Mouse (Mus musculus): Measurements from ENCODE around the gene Olfr67.
"Not testable (repeated sequence)": the region's sequence is repeated elsewhere in the genome, so short reads cannot be mapped to it uniquely, and the experiment has no call there.

Gene Olfr67

DNA sequence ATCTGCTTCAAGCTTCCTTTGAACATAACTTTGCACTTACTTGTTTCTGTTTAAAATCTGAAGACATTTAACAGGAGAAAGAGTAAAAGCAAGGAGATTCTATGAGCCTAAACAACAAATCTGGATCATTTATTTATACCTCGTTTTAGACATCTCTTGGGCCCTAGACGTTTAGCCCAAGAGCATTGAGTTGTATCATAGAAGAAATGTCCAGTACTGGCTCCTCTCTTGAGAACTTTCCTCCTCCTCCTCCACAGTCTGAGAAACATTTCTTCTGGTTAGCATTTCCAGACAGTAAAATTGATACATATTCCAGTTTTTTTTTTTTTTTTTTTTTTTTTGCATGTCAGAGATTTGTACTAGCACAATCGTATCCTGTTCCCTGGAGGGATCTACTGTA lies at the start of gene Olfr67:
TSS of gene Olfr67 (minus strand) at position 101 of the 400 bp plus-strand sequence.
- DNase-seq (ENCODE audit: low read depth, low spot score): no peak

DNA sequence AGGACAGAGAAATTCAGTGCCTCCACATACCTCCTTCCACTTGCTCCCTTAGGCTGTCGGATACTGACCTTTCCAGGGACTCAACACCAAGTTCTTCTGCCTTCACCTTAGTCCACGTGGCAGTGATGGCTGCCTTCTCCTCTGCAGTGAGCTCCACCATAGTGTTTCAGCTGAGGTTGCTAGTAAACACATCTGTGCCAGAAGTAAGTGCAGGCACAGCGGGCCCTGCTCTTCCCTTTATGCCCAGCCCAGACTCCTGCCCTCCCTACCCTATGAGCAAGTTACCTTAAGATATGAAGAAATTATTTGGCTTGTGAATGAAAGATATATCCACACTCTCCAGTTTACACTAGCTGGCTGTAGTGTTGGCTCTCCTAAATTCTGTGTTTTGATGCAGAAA lies 48.6 kb upstream of the Olfr67 start, which contains the start of gene Hbb-bh2:
TSS of gene Hbb-bh2 (minus strand) at position 253 of the 400 bp plus-strand sequence.
- DNase-seq (ENCODE audit: low read depth, low spot score): no peak

DNA sequence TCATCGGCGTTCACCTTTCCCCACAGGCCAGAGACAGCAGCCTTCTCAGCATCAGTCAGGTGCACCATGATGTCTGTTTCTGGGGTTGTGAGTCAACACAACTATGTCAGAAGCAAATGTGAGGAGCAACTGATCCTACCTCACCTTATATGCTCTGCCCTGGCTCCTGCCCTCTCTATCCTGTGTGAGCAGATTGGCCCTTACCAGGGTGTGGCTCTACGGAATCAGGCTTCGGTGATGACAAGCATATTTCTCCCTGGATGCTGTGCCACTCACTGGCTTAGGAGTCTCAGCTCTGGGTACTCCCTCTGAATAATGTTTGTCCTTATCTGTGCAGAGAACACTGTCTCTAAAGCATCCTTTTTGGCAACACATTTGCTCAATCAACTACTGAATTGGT lies 36.2 kb upstream of the Olfr67 start, which contains the start of gene Hbb-bs:
TSS of gene Hbb-bs (minus strand) at position 289 of the 400 bp plus-strand sequence.
- no peak for DNase-seq (ENCODE audit: low read depth, low spot score)

DNA sequence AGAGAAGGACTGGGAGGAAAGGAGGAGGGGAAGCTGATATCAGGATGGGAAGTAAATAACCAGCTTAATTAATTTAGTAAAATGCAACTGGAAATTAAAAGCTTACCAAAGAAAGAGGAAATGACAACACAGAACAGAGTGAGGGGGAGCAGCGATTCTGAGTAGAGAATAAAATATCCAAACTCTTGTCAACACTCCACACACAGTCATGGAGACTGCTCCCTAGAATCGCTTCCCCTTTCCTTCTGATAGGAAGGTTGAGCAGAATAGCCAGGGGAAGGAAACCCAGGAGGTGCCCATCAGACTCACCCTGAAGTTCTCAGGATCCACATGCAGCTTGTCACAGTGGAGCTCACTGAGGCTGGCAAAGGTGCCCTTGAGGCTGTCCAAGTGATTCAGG lies 35.5 kb upstream of the Olfr67 start:
- DNase-seq (ENCODE audit: low read depth, low spot score): not testable (repeated sequence)

DNA sequence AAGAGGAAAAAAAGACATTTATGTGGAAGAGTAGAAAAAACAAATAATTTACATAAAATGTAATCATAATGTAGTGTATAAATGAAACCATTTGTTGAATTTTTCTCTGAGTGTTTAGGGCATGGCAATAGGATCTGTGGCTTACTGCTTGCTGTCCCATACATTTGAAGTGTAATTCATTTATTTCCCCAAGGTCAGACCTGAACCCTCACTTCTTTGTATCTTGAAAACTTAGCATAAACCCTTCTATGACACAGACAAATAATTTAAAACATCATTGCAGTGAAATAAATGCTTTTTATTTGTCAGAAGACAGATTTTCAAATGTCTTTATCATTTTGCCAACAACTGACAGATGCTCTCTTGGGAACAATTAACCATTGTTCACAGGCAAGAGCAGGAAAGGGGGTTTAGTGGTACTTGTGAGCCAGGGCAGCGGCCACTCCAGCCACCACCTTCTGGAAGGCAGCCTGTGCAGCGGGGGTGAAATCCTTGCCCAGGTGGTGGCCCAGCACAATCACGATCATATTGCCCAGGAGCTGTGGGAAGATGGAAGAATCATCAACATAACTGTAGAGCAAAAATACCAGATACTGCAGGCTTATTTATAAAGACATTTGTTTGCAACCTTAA lies 34.8 kb upstream of the Olfr67 start:
- DNase-seq (ENCODE audit: low read depth, low spot score): no peak

DNA sequence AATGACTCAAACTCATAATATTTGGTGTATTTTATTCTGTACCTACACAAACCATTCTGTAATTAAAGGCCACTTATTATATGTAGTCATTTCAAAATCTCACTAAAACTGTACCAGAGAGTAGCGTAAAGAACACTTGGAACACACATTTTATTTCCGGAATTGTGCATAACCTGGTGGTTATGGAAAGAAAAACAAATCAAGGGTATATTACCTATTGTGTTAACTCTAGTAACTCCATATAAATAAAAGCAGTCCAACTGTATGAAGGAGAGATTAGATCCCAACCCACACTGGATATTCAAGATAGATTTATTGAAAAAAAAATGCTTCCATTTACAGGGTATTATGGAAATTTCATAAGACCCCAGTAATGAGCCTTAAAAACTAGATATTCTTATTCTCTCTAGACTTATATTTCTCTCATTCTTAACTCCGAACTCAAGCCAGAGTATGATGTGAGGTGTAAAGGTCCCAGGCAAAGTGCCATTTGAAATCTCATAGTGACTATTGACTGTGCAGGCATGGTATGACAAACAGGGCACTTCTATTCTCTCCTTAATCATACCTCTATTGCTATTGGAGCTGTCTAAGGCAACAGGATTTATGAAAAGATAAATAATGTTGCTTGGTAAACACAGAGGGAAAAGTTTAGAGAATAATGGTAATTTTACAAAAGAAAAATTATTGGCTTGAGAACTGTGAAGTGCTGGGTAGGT lies 34.1 kb upstream of the Olfr67 start:
- DNase-seq (ENCODE audit: low read depth, low spot score): no peak

DNA sequence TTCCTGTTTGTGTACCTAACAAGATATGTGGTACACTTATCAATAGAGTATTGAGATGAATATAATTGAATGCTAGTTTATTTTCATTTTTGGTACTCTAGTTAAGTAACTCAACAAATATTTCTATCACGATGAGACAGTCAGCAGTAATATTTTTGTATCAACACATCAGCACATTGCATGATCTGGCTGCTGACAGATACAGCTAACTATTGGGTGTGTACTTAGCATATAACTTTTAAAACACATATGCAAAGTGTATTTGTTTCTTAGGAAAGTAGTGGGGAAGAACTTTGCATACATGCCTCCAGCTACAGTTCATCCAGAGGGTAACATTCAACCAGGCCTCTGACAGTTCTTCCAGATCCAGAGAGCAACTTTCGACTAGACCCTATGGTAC lies 33.0 kb upstream of the Olfr67 start:
- DNase-seq (ENCODE audit: low read depth, low spot score): no peak

DNA sequence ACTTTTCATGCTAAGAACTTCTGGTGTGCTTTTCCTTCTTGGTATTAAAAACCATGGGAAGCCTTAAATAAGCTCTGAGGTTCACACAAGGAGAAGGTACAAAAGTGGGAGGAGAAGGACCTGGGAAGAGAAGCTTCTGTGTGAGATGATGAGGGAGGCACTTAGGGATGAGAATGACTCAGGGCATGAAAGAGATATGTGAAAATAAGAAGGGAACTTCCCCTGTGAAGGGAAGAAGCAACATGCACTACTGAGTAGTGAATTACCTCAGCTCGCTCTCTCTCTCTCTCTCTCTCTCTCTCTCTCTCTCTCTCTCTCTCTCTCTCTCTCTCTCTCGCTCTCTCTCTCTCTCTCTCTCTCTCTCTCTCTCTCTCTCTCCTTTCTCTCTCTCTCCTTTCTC lies 23.5 kb upstream of the Olfr67 start:
- DNase-seq (ENCODE audit: low read depth, low spot score): not testable (repeated sequence)

DNA sequence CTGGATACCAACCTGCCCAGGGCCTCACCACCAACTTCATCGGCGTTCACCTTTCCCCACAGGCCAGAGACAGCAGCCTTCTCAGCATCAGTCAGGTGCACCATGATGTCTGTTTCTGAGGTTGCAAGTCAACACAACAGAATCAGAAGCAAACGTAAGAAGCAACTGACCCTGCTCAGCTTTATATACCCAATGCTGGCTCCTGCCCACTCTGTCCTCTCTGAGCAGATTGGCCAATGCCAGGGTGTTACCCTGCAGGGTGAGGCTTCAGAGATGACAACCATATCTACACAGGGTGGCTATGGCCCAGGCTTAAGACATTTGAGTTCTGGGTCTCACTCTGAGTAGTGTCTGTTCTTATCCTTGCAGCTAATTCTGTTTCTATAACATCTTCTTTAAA lies 22.1 kb upstream of the Olfr67 start, which contains the start of gene Hbb-bt:
TSS of gene Hbb-bt (minus strand) at position 231 of the 400 bp plus-strand sequence.
- no peak for DNase-seq (ENCODE audit: low read depth, low spot score)

DNA sequence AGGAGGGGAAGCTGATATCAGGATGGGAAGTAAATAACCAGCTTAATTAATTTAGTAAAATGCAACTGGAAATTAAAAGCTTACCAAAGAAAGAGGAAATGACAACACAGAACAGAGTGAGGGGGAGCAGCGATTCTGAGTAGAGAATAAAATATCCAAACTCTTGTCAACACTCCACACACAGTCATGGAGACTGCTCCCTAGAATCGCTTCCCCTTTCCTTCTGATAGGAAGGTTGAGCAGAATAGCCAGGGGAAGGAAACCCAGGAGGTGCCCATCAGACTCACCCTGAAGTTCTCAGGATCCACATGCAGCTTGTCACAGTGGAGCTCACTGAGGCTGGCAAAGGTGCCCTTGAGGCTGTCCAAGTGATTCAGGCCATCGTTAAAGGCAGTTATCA lies 21.5 kb upstream of the Olfr67 start:
- not testable (repeated sequence) for DNase-seq (ENCODE audit: low read depth, low spot score)

DNA sequence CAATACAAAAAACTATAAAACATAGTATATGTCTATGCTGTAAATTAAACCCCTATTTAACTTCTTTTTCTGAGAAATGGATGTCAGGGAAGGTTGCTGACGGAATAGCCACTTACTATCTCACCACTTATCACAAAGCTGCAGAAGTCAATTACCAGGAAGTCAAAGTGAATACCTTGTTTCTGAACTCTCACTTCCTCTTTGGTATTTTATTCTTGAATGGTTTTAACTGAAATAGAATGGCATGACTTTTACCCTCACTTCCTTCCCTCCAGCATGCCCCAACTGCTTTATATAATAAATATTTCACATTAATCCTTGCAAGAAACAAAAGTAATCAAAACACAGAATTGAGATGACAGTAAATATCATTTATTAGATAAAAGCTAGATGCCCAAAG lies 20.6 kb upstream of the Olfr67 start:
- no peak for DNase-seq (ENCODE audit: low read depth, low spot score)

DNA sequence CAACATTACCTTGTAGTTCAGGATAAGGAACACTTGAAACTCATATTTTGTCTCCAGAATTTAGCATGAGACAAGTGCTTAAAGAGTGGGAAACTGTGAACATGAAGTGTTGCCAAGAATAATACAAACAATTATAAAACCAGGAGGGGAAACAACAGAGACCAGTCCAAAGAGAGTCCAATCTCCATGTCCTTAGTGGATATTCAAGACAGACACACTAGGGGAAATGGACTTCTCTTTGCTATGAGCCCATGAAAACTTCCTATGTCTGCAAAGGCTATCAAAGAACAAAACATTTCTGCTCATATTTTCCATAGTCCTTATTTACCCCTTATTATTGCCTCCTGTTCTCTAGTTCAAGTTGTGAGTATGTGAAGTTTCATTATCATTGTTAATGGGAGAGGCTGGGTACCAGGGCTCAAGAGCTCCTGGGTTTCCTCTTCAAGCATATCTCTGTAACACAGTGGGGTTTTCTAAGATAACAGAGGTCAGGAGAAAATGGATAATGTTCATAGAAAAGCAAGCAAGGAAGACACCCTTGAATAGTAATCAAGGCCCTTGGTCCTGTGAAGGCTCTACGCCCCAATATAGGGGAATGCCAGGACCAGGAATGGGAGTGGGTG lies 19.7 kb upstream of the Olfr67 start:
- DNase-seq (ENCODE audit: low read depth, low spot score): no peak

DNA sequence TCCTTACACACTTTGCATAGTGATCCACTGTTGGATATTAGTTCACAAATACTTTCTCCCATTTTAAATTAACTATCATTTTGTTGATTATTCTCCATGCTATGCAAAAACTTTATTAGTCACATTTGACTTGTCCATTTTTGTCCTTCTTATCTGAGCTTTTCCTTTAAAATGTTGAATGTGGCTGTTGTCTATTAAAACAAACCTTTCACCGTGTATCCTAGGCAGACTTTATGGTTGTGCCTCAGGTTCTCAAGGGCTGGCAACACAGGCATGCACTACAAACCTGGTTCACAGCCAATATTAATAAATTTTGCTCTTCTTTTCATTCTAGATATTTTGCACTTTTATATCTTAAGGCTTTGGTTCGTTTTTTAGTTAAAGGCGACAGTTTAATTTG lies 19.1 kb upstream of the Olfr67 start:
- DNase-seq (ENCODE audit: low read depth, low spot score): no peak

DNA sequence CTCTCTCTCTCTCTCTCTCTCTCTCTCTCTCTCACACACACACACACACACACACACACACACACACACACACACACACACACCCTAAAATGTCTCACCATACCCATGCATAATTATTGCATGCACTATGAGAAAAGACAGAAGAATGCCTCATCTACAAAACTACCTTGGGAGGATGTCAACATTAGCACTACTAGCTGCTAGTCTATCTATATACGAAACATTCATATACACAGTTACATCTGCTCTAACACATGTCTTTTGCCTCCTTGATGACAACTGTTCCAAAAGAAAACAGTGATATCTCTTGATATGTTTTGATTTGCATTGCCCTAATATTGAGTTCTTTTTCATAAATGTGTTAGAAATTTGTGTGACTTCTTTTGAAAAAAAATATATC lies 18.7 kb upstream of the Olfr67 start:
- DNase-seq (ENCODE audit: low read depth, low spot score): no peak

DNA sequence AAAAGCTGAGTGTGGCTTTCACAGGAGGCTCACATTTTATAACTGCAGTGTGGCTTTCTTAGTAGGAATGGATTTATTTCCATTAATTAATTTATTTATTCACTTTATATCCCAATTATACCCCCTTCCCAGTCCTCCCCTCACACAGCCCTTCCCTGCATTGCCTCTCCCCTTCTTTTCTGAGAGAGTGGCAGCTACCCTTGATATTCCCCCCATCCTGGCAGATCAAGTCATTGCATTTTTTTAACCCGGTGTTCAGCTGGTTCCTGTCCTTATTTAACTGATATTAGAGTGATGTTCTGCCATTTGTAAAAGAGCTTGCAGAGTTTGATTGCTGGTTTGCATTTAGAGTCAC lies 18.2 kb upstream of the Olfr67 start:
- no peak for DNase-seq (ENCODE audit: low read depth, low spot score)

DNA sequence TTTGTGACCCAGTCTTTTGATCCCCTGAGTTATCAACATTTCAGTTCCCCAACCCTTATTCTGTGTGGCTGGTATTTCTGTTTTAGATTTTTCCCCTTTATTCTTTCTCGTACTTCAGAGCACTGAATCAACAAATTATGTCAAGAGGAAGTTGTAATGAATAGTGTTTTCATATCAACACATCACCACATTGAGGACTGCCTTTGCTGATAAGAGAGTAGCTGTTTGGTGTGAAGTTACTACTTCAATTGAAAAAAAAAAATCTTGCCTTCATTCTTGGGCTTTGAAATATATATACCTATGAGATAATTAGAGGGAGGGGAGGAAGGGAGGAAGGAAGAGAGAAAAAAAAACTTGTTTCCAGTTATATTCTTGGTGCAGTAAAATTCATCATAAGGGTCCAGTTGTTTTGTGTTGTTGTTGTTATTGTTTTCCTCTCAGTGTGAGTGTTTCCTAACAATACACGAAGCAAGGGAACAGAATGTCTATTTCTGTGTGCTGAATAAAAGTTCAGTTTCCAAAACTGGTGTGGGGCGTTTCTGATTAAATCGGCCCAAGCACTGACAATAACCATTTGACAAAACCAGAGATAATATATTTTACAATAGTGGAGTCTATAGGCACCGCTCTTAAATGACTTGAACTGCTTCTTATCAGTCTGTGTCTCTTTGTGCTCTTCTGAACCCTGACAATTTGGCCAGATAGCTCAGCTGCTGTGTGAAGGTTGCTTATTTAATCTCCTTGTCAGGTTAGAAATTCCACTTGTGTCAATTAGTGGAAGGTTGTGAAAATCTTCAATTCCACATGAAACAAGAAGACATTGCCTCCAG lies 17.6 kb upstream of the Olfr67 start:
- DNase-seq (ENCODE audit: low read depth, low spot score): no peak

DNA sequence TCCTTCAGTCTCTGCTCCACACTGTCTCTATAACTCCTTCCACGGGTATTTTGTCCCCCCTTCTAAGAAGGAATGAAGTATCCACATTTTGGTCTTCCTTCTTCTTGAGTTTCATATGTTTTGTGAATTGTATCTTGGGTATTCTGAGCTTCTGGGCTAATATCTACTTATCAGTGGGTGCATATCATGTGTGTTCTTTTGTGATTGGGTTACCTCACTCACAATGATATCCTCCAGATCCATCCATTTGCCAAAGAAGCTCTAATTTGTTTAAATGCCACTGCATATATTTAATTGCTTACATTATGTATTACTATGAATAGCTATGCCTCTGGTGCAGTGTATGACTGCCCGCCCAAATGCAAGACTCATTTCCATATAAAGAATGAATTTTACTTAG lies 16.5 kb upstream of the Olfr67 start:
- DNase-seq (ENCODE audit: low read depth, low spot score): not testable (repeated sequence)

DNA sequence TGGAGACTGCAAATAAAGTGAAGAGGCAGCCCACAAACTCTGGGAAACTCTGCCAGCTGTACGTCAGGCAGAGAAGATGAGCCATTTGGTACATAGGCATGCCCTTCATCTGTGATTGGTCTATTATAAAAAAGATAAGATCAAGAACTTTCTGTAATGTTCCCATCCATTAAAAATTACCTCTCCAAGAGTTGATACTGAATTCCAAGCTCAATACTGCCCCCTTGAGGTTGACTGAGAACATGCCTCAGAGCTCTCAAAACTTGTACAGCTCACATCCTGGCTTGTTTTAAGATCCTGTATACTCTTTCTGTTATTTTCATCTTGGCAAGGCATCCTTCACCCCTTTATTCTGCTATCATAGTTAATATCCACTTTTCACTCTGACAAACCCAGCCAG lies 15.2 kb upstream of the Olfr67 start:
- DNase-seq (ENCODE audit: low read depth, low spot score): peak; percentile 61

DNA sequence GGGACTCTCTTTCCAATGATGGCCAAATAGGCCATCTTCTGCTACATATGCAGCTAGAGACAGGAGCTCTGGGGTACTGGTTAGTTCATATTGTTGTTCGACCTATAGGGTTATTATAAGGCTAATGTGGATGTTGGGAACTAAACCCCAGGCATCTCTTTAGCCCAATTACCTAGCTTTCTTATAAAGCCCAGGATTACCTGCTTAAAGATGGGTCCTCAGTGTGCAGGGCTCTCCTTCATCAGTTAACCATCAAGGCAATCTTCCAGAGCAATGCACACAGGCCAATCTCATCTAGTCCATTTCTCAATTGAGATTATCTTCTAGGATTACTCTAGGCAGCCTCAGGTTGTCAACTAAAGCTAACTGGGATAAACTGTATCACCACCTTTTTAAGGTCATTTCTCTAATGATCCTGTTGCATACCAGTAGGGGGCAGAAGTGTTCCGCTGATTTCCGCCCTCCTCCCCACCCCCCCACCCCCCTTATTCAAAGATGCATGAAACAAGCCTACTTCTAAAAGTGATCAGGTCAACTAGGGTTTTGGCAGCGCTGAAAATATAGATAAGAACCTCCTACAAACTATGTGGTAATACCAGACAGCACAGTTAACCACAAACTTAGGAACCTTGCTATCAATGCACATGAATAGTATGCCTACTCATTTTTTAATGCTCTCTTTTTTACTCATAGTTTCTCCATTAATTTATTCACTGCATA lies 1.2 kb upstream of the Olfr67 start:
- peak; percentile 7 for DNase-seq (ENCODE audit: low read depth, low spot score)

DNA sequence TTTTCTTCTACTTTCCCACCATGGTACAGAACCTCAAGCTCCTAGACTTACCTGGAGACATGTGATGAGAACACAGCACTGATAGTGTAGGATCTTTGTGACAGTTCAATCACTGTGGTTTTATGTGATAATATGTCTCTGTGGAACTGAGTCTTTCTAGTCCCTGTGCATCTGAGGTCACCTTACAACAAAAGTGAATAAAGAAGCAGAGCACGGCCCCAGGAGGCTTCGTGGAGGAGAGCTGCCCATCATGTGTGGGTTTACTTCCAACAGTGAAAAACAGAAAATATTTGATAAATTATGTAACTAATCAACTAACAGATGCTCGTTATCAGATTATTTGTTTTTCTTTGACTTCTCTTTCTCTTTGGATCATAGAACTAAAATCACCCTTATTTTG lies 12.0 kb downstream of the Olfr67 start, which contains the start of gene Olfr68:
TSS of gene Olfr68 (minus strand) at position 101 of the 400 bp plus-strand sequence.
- DNase-seq (ENCODE audit: low read depth, low spot score): no peak

DNA sequence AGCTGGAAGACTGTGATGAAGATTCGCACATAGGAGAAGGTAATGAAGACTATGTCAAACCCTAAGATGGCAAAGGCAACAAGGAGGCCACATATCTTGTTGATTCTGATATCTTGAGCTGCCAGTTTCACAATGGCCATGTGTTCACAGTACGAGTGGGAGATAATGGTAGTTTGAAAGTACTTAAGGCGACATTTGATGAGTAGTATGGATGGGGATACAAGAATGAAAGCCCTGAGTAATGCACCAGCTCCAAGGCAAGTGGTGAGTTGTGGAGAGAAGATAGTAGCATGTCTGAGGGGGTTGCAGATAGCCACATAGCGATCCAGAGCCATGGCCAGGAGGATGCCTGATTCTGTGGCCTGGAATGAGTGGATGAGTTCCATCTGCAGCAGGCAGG lies 14.0 kb downstream of the Olfr67 start:
- not testable (repeated sequence) for DNase-seq (ENCODE audit: low read depth, low spot score)
